Mouse (Mus musculus) limb, embryonic 14.5 days (tissue): ENCODE data around the gene Lsamp. TPM values are rescaled to one million over a fixed set of nuclear protein-coding genes. Genes with fewer than 3 reads are reported as not detected.
A peak's percentile ranks its signal among the peaks of the same experiment; 100 is the strongest.

Experiments
- ATAC-seq: fragments of 200-750 bp; cut with Nextera tagmentation; 2 replicates; pipeline ENCODE4 v1.8.0; 2017; ENCODE audit warnings: low read depth, moderate number of reproducible peaks, moderate TSS enrichment; ENCODE audit not compliant: low FRiP score
- DNase-seq: peaks from one replicate; pipeline ENCODE4 v3.0.0-alpha.2; 2015; ENCODE audit warnings: low spot score
- H3K27ac ChIP-seq: fragments of 300-500 bp; sonication (generic); replicated peaks from 2 replicates; pipeline ENCODE4 v1.5.1; 2014; ENCODE audit warnings: low read depth, mild to moderate bottlenecking, low read length, moderate library complexity, mixed read lengths
- H3K27me3 ChIP-seq: fragments of 300-500 bp; sonication (generic); 2 replicates; pipeline ENCODE4 v1.6.1; 2014; ENCODE audit warnings: low read length, mixed read lengths; ENCODE audit not compliant: control insufficient read depth, insufficient read depth
- H3K36me3 ChIP-seq: fragments of 300-500 bp; sonication (generic); 2 replicates; pipeline ENCODE4 v1.6.1; 2014; ENCODE audit warnings: mild to moderate bottlenecking, low read length, moderate library complexity, mixed read lengths; ENCODE audit not compliant: control insufficient read depth, insufficient read depth
- H3K4me1 ChIP-seq: fragments of 300-500 bp; sonication (generic); 2 replicates; pipeline ENCODE4 v1.6.1; 2014; ENCODE audit warnings: antibody characterized with exemption, low read length, mixed read lengths; ENCODE audit not compliant: control insufficient read depth, insufficient read depth
- H3K4me2 ChIP-seq: fragments of 300-500 bp; sonication (generic); replicated peaks from 2 replicates; pipeline ENCODE4 v1.6.1; 2014; ENCODE audit warnings: low read depth, mild to moderate bottlenecking, low read length, moderate library complexity; ENCODE audit not compliant: severe bottlenecking
- H3K4me3 ChIP-seq: fragments of 300-500 bp; sonication (generic); replicated peaks from 2 replicates; pipeline ENCODE4 v1.5.1; 2014; ENCODE audit warnings: low read length
- H3K9ac ChIP-seq: fragments of 300-500 bp; sonication (generic); 2 replicates; pipeline ENCODE4 v1.6.1; 2014; ENCODE audit warnings: mild to moderate bottlenecking, low read depth, low read length, moderate library complexity; ENCODE audit not compliant: severe bottlenecking
- H3K9me3 ChIP-seq: fragments of 300-500 bp; sonication (generic); 2 replicates; pipeline ENCODE4 v1.6.1; 2016; ENCODE audit warnings: low read length; ENCODE audit not compliant: control insufficient read depth
- POLR2A ChIP-seq: fragments of 200-500 bp; IDR thresholded peaks from 2 replicates; pipeline ENCODE4 v1.8.0; 2012; ENCODE audit warnings: inconsistent platforms, mild to moderate bottlenecking, moderate library complexity, borderline replicate concordance; ENCODE audit not compliant: insufficient read depth, insufficient read length; ENCODE audit errors: extremely low read depth
- WGBS: fragments of 180-500 bp; shearing (Covaris S2); extraction: QIAGEN DNeasy Blood & Tissue Kit; methylation state at CpG from one replicate; pipeline ENCODE4 v1.1.7; 2014; 5-methylcytosine and 5-hydroxymethylcytosine counted together
- polyA plus RNA-seq, 2 experiments: library from polyadenylated mRNA; depleted of rRNA in 1 of 2; stranded (reverse) in 1 of 2; unstranded in 1 of 2; fragments of >200 nt; fragmentation: Nextera tagmentation in 1 of 2; extraction: Ambion mirVana in 1 of 2; gene quantifications; 2 replicates each; pipeline versions ENCODE4 v1.2.1 to v1.2.3; 2012 to 2014

Gene Lsamp
- polyA plus RNA-seq, 2 experiments = 5.3 to 11.8 TPM

DNA sequence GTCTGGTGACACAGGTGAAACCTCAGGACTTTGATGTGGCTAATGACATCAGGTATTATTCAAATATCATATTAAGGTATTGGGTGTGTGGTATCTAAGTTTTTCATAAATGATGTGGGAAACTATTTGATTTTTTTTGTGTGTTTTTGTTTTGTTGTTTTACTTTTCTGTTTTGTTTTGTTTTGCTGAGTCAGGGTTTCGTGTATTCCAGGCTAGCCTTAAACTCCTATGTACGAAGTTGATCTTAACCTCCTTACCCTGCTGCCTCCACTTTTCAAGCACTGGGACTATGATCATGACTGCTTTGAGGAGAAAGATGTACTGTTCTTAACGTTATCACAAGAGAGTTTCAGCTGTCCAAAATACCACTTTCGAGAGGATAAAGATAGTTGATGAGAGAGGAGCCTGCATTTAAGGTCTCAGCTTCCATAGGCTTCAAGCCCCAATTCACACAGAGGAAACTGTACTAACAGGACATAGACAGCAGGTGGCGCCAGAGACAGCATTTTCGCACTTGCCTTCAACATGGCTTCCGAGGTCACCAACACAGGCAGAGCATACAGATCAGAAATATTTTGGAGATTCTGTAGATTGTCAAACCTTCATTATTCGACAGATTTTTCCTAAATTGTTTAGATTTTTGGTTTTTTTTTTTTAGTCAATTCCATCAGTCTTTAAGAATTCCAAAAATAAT is 2185.4 kb downstream of the Lsamp start:
- TF ChIP-seq POLR2A = no peak
- Histone ChIP-seq H3K36me3 (no peaks in the 10 kb centered on the region), H3K9me3 (no peaks in the 10 kb centered on the region), H3K27ac (no peak overlapping the region), H3K4me3 (no peak overlapping the region), H3K27me3 (no peaks in the 10 kb centered on the region), H3K9ac (no peak overlapping the region), H3K4me2 (no peak overlapping the region), H3K4me1 (no peaks in the 10 kb centered on the region)
- ATAC-seq (peak; percentile 69; the same call in 1 of the 2 replicates), DNase-seq (peak; percentile 75)
- 26% methylated on average over 8 of the region's 8 CpGs for WGBS

DNA sequence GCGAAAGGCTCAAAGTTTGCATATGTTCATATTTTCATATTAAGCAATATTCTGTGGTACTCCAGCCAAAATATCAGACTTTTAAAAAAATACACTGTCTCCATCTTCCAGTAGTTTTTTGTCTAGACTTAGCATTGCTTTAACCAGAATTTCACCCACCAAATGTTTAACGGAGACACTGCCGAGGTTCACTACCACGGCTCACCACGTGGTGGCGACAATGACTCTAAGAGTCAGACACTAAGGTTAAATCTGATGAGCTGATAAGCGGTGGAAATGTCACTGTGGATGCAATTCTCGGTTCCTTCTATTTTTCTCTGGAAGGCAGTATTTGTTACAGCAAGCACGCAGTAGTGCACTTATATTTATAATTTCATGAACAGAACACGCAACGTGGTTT is 2188.3 kb downstream of the Lsamp start:
- H3K4me2 ChIP-seq = no peak overlapping the region
- H3K9me3 ChIP-seq = no peaks in the 10 kb centered on the region
- ATAC-seq (no peak), DNase-seq (peak; percentile 58)
- H3K4me1 ChIP-seq = no peaks in the 10 kb centered on the region
- no peaks in the 10 kb centered on the region for H3K36me3 ChIP-seq
- 24% methylated on average over 11 of the region's 11 CpGs for WGBS
- H3K4me3 ChIP-seq = no peak overlapping the region
- H3K9ac ChIP-seq = no peak overlapping the region
- no peaks in the 10 kb centered on the region for H3K27me3 ChIP-seq
- TF ChIP-seq POLR2A = no peak
- no peak overlapping the region for H3K27ac ChIP-seq

DNA sequence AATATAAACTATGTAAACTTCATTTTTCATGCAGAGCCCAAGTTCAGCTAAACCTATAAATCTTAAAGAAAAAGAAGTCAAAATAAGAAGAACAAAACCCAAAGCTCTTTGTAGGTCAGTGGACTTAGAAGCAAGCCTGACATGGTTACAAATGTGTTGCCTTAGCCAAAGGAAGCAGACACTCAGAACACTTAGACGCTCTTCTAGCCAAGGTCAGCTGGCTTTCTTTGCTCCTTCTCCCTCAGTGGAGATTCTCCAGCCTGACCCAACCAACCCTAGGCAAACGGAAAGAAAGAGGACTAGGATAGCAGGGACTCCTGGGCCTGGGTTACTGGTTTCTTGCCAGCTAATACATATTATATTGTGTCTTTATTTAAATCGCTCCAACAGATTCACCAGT is 2194.7 kb downstream of the Lsamp start:
- ATAC-seq (no peak), DNase-seq (no peak)
- 79% methylated on average over 3 of the region's 3 CpGs for WGBS
- H3K27ac ChIP-seq = no peak overlapping the region
- H3K4me1 ChIP-seq = no peaks in the 10 kb centered on the region
- no peak for TF ChIP-seq POLR2A
- no peak overlapping the region for H3K4me2 ChIP-seq
- no peaks in the 10 kb centered on the region for H3K27me3 ChIP-seq
- no peaks in the 10 kb centered on the region for H3K9me3 ChIP-seq
- H3K9ac ChIP-seq = no peak overlapping the region
- H3K4me3 ChIP-seq = no peak overlapping the region
- no peaks in the 10 kb centered on the region for H3K36me3 ChIP-seq

DNA sequence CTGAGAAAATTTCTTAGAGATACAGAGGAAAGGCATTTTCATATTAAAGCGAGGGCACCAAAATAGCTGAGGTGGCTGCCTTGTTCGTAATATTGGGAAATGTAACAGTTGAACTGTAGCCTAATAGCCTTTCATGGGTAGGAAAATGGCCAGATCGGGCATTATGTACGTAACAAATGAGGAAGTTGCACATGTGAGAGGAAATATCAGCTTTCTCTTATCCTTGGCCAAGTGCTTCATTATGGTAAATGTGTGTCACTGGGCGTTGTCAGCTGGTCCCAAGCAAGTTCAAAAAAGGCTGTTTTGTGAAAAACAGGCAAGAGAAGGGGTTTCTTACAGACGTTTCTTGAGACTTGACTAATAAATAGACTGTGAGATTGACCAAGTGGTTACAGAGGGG is 2195.9 kb downstream of the Lsamp start:
- Histone ChIP-seq H3K27ac (no peak overlapping the region), H3K9me3 (no peaks in the 10 kb centered on the region), H3K36me3 (no peaks in the 10 kb centered on the region), H3K9ac (no peak overlapping the region), H3K4me1 (no peaks in the 10 kb centered on the region), H3K4me3 (no peak overlapping the region), H3K27me3 (no peaks in the 10 kb centered on the region), H3K4me2 (no peak overlapping the region)
- WGBS = 70% methylated on average over 6 of the region's 6 CpGs
- TF ChIP-seq POLR2A = no peak
- no peak for DNase-seq
- ATAC-seq = no peak

DNA sequence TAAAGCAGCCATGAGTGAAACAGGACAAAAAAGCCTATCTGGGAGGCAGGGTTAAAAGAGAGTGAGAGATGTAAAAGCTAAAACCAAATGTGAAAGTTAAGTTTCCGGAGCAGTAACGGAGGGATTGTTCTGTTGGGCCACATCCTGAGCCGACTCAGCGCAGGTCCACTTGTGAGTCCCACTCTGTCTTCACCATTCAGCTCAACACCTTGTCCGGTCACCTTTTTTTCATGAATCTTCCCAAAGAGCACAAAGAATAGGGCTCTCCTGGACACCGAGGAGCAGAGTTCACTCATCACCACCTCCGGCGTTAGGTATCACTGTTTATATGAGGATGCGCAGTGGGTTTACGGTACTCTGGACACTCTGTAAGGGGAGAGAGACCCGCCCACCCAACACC is 2196.3 kb downstream of the Lsamp start:
- Histone ChIP-seq H3K9me3 (no peaks in the 10 kb centered on the region), H3K4me3 (no peak overlapping the region), H3K9ac (no peak overlapping the region), H3K4me2 (no peak overlapping the region), H3K27ac (no peak overlapping the region), H3K4me1 (no peaks in the 10 kb centered on the region), H3K36me3 (no peaks in the 10 kb centered on the region), H3K27me3 (no peaks in the 10 kb centered on the region)
- WGBS = 88% methylated on average over 11 of the region's 11 CpGs
- no peak for ATAC-seq
- DNase-seq = no peak
- no peak for TF ChIP-seq POLR2A
